In genomic region chr1:129675878-129676277, GRCm38 (mm10) we compare ENCODE assay signal across 12 mouse cellular contexts.
"Had no signal": no experiment of that assay in that cellular context is flagged by ENCODE, and none has a peak within 500 bp of the region (broad histone marks: within the 10 kb centered on the region; RNA-seq: fewer than 3 reads in every experiment).

No protein-coding gene starts in this region.

- H3K9me3 ChIP-seq: liver, embryonic 13.5 days had no signal

- ATAC-seq: intestine, embryonic 16.5 days had no signal

- H3K36me3 ChIP-seq: liver, embryonic 13.5 days had no signal

- H3K27ac ChIP-seq: left cerebral cortex, adult 2 months; liver, embryonic 13.5 days had no signal

- H3K4me1 ChIP-seq: liver, embryonic 13.5 days had no signal

- H3K27me3 ChIP-seq: liver, embryonic 13.5 days had no signal

- H3K4me3 ChIP-seq: left cerebral cortex, adult 2 months; liver, embryonic 13.5 days had no signal

- H3K9ac ChIP-seq: liver, embryonic 13.5 days had no signal

- H3K4me2 ChIP-seq: liver, embryonic 13.5 days had no signal

- DNase-seq: kidney, adult 8-10 months; kidney, postnatal 36 days; layer of hippocampus, postnatal 36 days; liver, embryonic 13.5 days; lung, adult 2 months; lung, postnatal 14 days; lung, postnatal 4 days; midbrain, embryonic 14.5 days; thymus, adult 18-20 months; thymus, postnatal 36 days had no signal
